Comparison of ENCODE assay signal across 8 mouse cellular contexts in the genomic region with DNA sequence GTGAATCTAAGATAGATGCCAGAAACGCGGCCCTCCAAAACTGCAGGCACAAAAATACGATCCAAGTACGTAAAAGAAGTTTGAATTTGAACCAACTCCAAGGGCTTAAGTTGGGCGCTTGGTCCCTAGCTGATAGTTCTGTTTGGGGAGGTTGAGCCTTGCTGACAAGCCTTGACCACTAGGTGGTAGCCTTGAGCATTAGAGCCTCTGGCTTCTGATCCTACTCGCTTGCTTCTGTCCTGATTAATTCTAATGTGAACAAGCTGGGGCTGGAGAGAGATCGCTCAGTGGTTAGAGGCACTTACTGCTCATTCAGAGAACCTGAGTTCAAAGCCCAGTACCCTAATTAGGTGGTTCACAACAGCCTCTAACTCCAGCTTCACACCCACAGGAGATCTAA. TPM values are rescaled to one million over a fixed set of nuclear protein-coding genes. Genes with fewer than 3 reads are reported as not detected.
DNase-seq lines count a peak whose midpoint lies in the region; ATAC-seq and TF ChIP-seq lines count a peak whose summit lies in the region.

No protein-coding gene starts in this region.

- H3K4me1 ChIP-seq in forebrain, embryonic 14.5 days (ENCODE audit: control insufficient read depth, insufficient read depth, low read length), result no peaks in the 10 kb centered on the region; the same call in 1 of the 2 replicates
- H3K4me1 ChIP-seq in kidney, adult 2 months (ENCODE audit: control insufficient read depth, insufficient read depth, low read length), result no peaks in the 10 kb centered on the region
- no peaks in the 10 kb centered on the region for H3K4me1 ChIP-seq in limb, embryonic 10.5 days
- H3K4me1 ChIP-seq in neural tube, embryonic 11.5 days (ENCODE audit: control insufficient read depth, insufficient read depth, low read length), result no peaks in the 10 kb centered on the region

- 0 out of 2 replicates have a peak, but pooled peaks cover 8% of the 10 kb centered on the region for H3K27me3 ChIP-seq in forebrain, embryonic 14.5 days (replicated peaks; ENCODE audit: control insufficient read depth, insufficient read depth, low read length)
- no peaks in the 10 kb centered on the region for H3K27me3 ChIP-seq in kidney, adult 2 months (replicated peaks; ENCODE audit: control insufficient read depth, insufficient read depth, low read length)
- no peaks in the 10 kb centered on the region for H3K27me3 ChIP-seq in limb, embryonic 10.5 days (ENCODE audit: low read depth, poor library complexity, severe bottlenecking)
- no peaks in the 10 kb centered on the region for H3K27me3 ChIP-seq in neural tube, embryonic 11.5 days (ENCODE audit: control insufficient read depth, insufficient read depth, low read length)

- ATAC-seq in forebrain, embryonic 14.5 days, result no peak
- ATAC-seq in neural tube, embryonic 11.5 days (ENCODE audit: insufficient read depth, low FRiP score, low TSS enrichment), result no peak

- no peak overlapping the region for H3K9ac ChIP-seq in forebrain, embryonic 14.5 days (ENCODE audit: low read length)
- no peak overlapping the region for H3K9ac ChIP-seq in neural tube, embryonic 11.5 days (ENCODE audit: low read length)

- no peaks in the 10 kb centered on the region for H3K36me3 ChIP-seq in forebrain, embryonic 14.5 days (ENCODE audit: control insufficient read depth, insufficient read depth, low read length)
- no peaks in the 10 kb centered on the region for H3K36me3 ChIP-seq in kidney, adult 2 months (ENCODE audit: control insufficient read depth, insufficient read depth, low read length)
- H3K36me3 ChIP-seq in limb, embryonic 10.5 days, result no peaks in the 10 kb centered on the region
- no peaks in the 10 kb centered on the region for H3K36me3 ChIP-seq in neural tube, embryonic 11.5 days (ENCODE audit: control insufficient read depth, insufficient read depth, low read length)

- TF ChIP-seq POLR2A in kidney, adult 2 months (IDR thresholded peaks at IDR 0.05; ENCODE audit: low read depth, low read length), result no peak

- DNase-seq in urinary bladder, postnatal 25 days (ENCODE audit: low spot score), result peak; percentile 54
- DNase-seq in urinary bladder, postnatal 10 days (ENCODE audit: low spot score), result no peak
- DNase-seq in c-Kit-positive CD71-negative TER-119-negative erythroid progenitor cells, embryonic 14.5 days (ENCODE audit: low read depth), result peak; percentile 65
- DNase-seq in forebrain, embryonic 14.5 days (ENCODE audit: low spot score), result peak; percentile 86
- DNase-seq in kidney, adult 2 months, result peak; percentile 62
- peak; percentile 64 for DNase-seq in limb, embryonic 10.5 days (ENCODE audit: low spot score)
- DNase-seq in neural tube, embryonic 11.5 days (ENCODE audit: low spot score), result peak; percentile 63
- peak; percentile 67 for DNase-seq in thymus, postnatal 25 days

- H3K4me3 ChIP-seq in forebrain, embryonic 14.5 days (ENCODE audit: low read depth, low read length), result no peak overlapping the region
- no peak overlapping the region for H3K4me3 ChIP-seq in kidney, adult 2 months (ENCODE audit: insufficient read depth, low read depth, low read length)
- H3K4me3 ChIP-seq in limb, embryonic 10.5 days, result no peak overlapping the region
- H3K4me3 ChIP-seq in neural tube, embryonic 11.5 days (ENCODE audit: low read depth, low read length), result no peak overlapping the region

- whole genome bisulfite sequencing in forebrain, embryonic 14.5 days, result 19% methylated on average over 7 of the region's 7 CpGs
- WGBS in kidney, adult 2 months, result 14% methylated on average over 7 of the region's 7 CpGs
- 23% methylated on average over 7 of the region's 7 CpGs for WGBS in limb, embryonic 10.5 days
- 22% methylated on average over 7 of the region's 7 CpGs for WGBS in neural tube, embryonic 11.5 days

- peak; percentile 91 for TF ChIP-seq CTCF in kidney, adult 2 months (conservative IDR thresholded peaks at IDR 0.05; ENCODE audit: insufficient read depth, insufficient read length, low read depth, low read length)

- no peaks in the 10 kb centered on the region for H3K9me3 ChIP-seq in forebrain, embryonic 14.5 days (replicated peaks; ENCODE audit: control insufficient read depth, low read length)
- H3K9me3 ChIP-seq in limb, embryonic 10.5 days (replicated peaks), result no peaks in the 10 kb centered on the region
- H3K9me3 ChIP-seq in neural tube, embryonic 11.5 days (ENCODE audit: control insufficient read depth, low read length), result no peaks in the 10 kb centered on the region

- no peak overlapping the region for H3K4me2 ChIP-seq in forebrain, embryonic 14.5 days (ENCODE audit: low read length)
- H3K4me2 ChIP-seq in neural tube, embryonic 11.5 days (ENCODE audit: low read depth), result no peak overlapping the region

- H3K27ac ChIP-seq in forebrain, embryonic 14.5 days (ENCODE audit: low read depth, low read length), result no peak overlapping the region
- no peak overlapping the region for H3K27ac ChIP-seq in kidney, adult 2 months (ENCODE audit: insufficient read depth, low read depth, low read length)
- no peak overlapping the region for H3K27ac ChIP-seq in limb, embryonic 10.5 days
- H3K27ac ChIP-seq in neural tube, embryonic 11.5 days (ENCODE audit: low read depth, low read length), result no peak overlapping the region

RNA-seq across cellular contexts. Expression of a gene that starts 23.9 kb away (rescaled TPM):
- 13.1 and 18.5 TPM in 2 replicates for polyA plus RNA-seq in forebrain, embryonic 14.5 days (2014; fragmentation: Nextera tagmentation; extraction: Ambion mirVana)
- 2.2 TPM in 2 replicates for polyA plus RNA-seq in kidney, adult 2 months (2012; rRNA removed)
- polyA plus RNA-seq in limb, embryonic 10.5 days (2016; fragmentation: Nextera tagmentation; extraction: Ambion mirVana), result 0.33 TPM in 1 of 2 replicates, not detected in the other
- 1.2 and 1.8 TPM in 2 replicates for polyA plus RNA-seq in neural tube, embryonic 11.5 days (2014; fragmentation: Nextera tagmentation; extraction: Ambion mirVana)
